Mouse (Mus musculus) small intestine, adult 2 months (tissue): ENCODE measurements around the gene Shisa9.

ENCODE experiments used
- CTCF ChIP-seq: fragments of 200-500 bp; IDR thresholded peaks from 2 replicates; pipeline ENCODE4 v1.5.1; 2012; ENCODE audit warnings: low read depth, mild to moderate bottlenecking, control low read depth, inconsistent platforms, low read length, moderate library complexity, mixed read lengths; ENCODE audit not compliant: insufficient replicate concordance, insufficient read length; ENCODE audit errors: extremely low read depth
- POLR2A ChIP-seq: fragments of 200-500 bp; IDR thresholded peaks from 2 replicates; pipeline ENCODE4 v1.6.1; 2012; ENCODE audit warnings: low read depth, mild to moderate bottlenecking, control low read depth, inconsistent platforms, low read length, moderate library complexity

- TF ChIP-seq CTCF (no peak), POLR2A (no peak)
Observed at GRCm38 (mm10) chr16:12012747-12013146, 28.8 kb downstream of the Shisa9 start.
